Mouse (Mus musculus): ENCODE data around the gene Gpr62. TPM values are rescaled to one million over a fixed set of nuclear protein-coding genes. Genes with fewer than 3 reads are reported as not detected.
A peak's percentile ranks its signal among the peaks of the same experiment; 100 is the strongest.

Gene Gpr62
- polyA plus RNA-seq, 1 experiment from 2014 or later: not detected

DNA sequence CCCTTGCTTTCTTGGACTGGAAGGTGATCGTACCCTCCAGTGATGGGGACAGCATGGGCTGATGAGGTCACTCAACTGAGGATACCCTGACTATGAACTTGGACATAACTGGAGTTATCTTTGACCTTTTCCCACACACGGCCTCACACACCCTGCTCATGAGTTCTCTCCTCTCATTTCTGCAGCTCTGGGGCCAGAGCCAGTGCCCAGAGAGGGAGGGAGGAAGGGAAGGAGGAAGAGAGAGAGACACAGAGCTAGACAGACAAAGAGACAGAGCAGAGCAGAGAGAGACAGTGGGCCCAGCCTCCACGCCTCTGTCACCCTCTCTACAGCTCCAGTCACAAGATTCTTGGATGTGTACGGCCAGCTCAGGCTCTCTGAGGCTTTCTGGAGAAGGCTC, 6.6 kb upstream of the Gpr62 start:
- DNase-seq (no peak), ATAC-seq (no peak)
- no peaks in the 10 kb centered on the region for H3K9me3 ChIP-seq (ENCODE audit: low read length)
- H3K4me2 ChIP-seq (ENCODE audit: low read depth, low read length): no peak overlapping the region
- no peaks in the 10 kb centered on the region for H3K36me3 ChIP-seq (replicated peaks; ENCODE audit: insufficient read depth, low read length)
- no peak overlapping the region for H3K9ac ChIP-seq (replicated peaks)
- H3K27me3 ChIP-seq (ENCODE audit: insufficient read depth, low read length): no peaks in the 10 kb centered on the region
- 69% methylated on average over 4 of the region's 4 CpGs for WGBS (ENCODE audit: insufficient replicate concordance)
- TF ChIP-seq EP300 (IDR thresholded peaks at IDR 0.05; ENCODE audit: low read depth) (no peak), CTCF (IDR thresholded peaks at IDR 0.05; ENCODE audit: low read depth) (no peak)
- H3K4me1 ChIP-seq (ENCODE audit: insufficient read depth): peaks cover 10% of the 10 kb centered on the region
- H3K4me3 ChIP-seq (ENCODE audit: low read depth, low read length): no peak overlapping the region
- H3K27ac ChIP-seq (ENCODE audit: low read depth): peak overlapping the region; percentile 34

DNA sequence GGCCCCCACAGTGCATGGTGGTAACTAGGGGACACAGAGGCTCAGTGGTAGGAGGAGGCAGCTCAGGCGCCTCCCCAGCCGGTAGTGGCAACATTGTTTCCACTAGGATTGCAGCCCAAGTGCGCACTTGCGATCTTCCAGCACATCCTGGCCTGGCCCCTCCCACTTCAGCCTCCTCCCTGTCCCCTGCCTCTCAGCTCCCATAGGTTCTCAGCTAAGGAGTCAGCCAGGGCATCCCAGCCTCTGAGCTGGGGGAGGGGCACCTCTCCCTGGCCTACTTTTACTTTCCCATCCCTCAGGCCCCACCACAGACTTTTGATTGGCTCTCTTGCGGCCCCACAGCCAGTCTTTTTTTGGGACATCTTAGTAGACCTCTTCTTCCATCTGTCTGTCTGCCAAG, 6.2 kb upstream of the Gpr62 start:
- DNase-seq (peak; percentile 46), ATAC-seq (no peak)
- Histone ChIP-seq H3K27me3 (ENCODE audit: insufficient read depth, low read length) (no peaks in the 10 kb centered on the region), H3K27ac (ENCODE audit: low read depth) (peak overlapping the region; percentile 34), H3K4me2 (ENCODE audit: low read depth, low read length) (peak overlapping the region; percentile 29; the same call in 1 of the 2 replicates), H3K36me3 (replicated peaks; ENCODE audit: insufficient read depth, low read length) (no peaks in the 10 kb centered on the region), H3K9ac (replicated peaks) (no peak overlapping the region), H3K4me1 (ENCODE audit: insufficient read depth) (peaks cover 8% of the 10 kb centered on the region), H3K9me3 (ENCODE audit: low read length) (no peaks in the 10 kb centered on the region), H3K4me3 (ENCODE audit: low read depth, low read length) (no peak overlapping the region)
- WGBS (ENCODE audit: insufficient replicate concordance): 63% methylated on average over 5 of the region's 5 CpGs
- no peak for TF ChIP-seq CTCF (IDR thresholded peaks at IDR 0.05; ENCODE audit: low read depth)
- TF ChIP-seq EP300 (IDR thresholded peaks at IDR 0.05; ENCODE audit: low read depth): no peak

GRCm38 (mm10) chr9:106470991-106471750, 5.4 kb upstream of the Gpr62 start:
- Histone ChIP-seq H3K36me3 (replicated peaks; ENCODE audit: insufficient read depth, low read length) (no peaks in the 10 kb centered on the region), H3K4me3 (ENCODE audit: low read depth, low read length) (no peak overlapping the region), H3K9me3 (ENCODE audit: low read length) (no peaks in the 10 kb centered on the region), H3K4me2 (ENCODE audit: low read depth, low read length) (peak overlapping the region; percentile 29; the same call in 1 of the 2 replicates), H3K4me1 (ENCODE audit: insufficient read depth) (peaks cover 5% of the 10 kb centered on the region), H3K9ac (replicated peaks) (no peak overlapping the region), H3K27me3 (ENCODE audit: insufficient read depth, low read length) (peaks cover 1% of the 10 kb centered on the region; the same call in 1 of the 2 replicates), H3K27ac (ENCODE audit: low read depth) (no peak overlapping the region)
- WGBS (ENCODE audit: insufficient replicate concordance): 72% methylated on average over 14 of the region's 14 CpGs
- no peak for ATAC-seq
- DNase-seq: no peak
- TF ChIP-seq EP300 (IDR thresholded peaks at IDR 0.05; ENCODE audit: low read depth): no peak
- TF ChIP-seq CTCF (IDR thresholded peaks at IDR 0.05; ENCODE audit: low read depth): no peak

- no peak overlapping the region for H3K4me3 ChIP-seq (ENCODE audit: low read depth, low read length)
- H3K27ac ChIP-seq (ENCODE audit: low read depth): no peak overlapping the region
- H3K9me3 ChIP-seq (ENCODE audit: low read length): no peaks in the 10 kb centered on the region
- H3K4me1 ChIP-seq (ENCODE audit: insufficient read depth): 0 out of 2 replicates have a peak, but pooled peaks cover 7% of the 10 kb centered on the region
- H3K36me3 ChIP-seq (replicated peaks; ENCODE audit: insufficient read depth, low read length): no peaks in the 10 kb centered on the region
- ATAC-seq (no peak), DNase-seq (no peak)
- no peak overlapping the region for H3K9ac ChIP-seq (replicated peaks)
- 37% methylated on average over 9 of the region's 9 CpGs for WGBS (ENCODE audit: insufficient replicate concordance)
- no peak for TF ChIP-seq EP300 (IDR thresholded peaks at IDR 0.05; ENCODE audit: low read depth)
- no peak for TF ChIP-seq CTCF (IDR thresholded peaks at IDR 0.05; ENCODE audit: low read depth)
- peaks cover 15% of the 10 kb centered on the region for H3K27me3 ChIP-seq (ENCODE audit: insufficient read depth, low read length)
- H3K4me2 ChIP-seq (ENCODE audit: low read depth, low read length): no peak overlapping the region
These were observed 4.0 kb upstream of the Gpr62 start for GRCm38 (mm10) chr9:106469776-106470175.

- 0 out of 2 replicates have a peak, but pooled peaks cover 9% of the 10 kb centered on the region for H3K4me1 ChIP-seq (ENCODE audit: insufficient read depth)
- peaks cover 20% of the 10 kb centered on the region for H3K27me3 ChIP-seq (ENCODE audit: insufficient read depth, low read length)
- no peak overlapping the region for H3K4me2 ChIP-seq (ENCODE audit: low read depth, low read length)
- H3K4me3 ChIP-seq (ENCODE audit: low read depth, low read length): no peak overlapping the region
- H3K9ac ChIP-seq (replicated peaks): no peak overlapping the region
- DNase-seq (no peak), ATAC-seq (no peak)
- 40% methylated on average over 6 of the region's 6 CpGs for WGBS (ENCODE audit: insufficient replicate concordance)
- no peaks in the 10 kb centered on the region for H3K36me3 ChIP-seq (replicated peaks; ENCODE audit: insufficient read depth, low read length)
- TF ChIP-seq CTCF (IDR thresholded peaks at IDR 0.05; ENCODE audit: low read depth): peak; percentile 20; the same call in 1 of the 2 replicates
- TF ChIP-seq EP300 (IDR thresholded peaks at IDR 0.05; ENCODE audit: low read depth): no peak
- H3K9me3 ChIP-seq (ENCODE audit: low read length): no peaks in the 10 kb centered on the region
- H3K27ac ChIP-seq (ENCODE audit: low read depth): no peak overlapping the region
These were observed 3.6 kb upstream of the Gpr62 start for GRCm38 (mm10) chr9:106469317-106469716.

GRCm38 (mm10) chr9:106467746-106468145, 2.0 kb upstream of the Gpr62 start:
- no peaks in the 10 kb centered on the region for H3K36me3 ChIP-seq (replicated peaks; ENCODE audit: insufficient read depth, low read length)
- no peak overlapping the region for H3K27ac ChIP-seq (ENCODE audit: low read depth)
- H3K9me3 ChIP-seq (ENCODE audit: low read length): no peaks in the 10 kb centered on the region
- H3K27me3 ChIP-seq (ENCODE audit: insufficient read depth, low read length): peaks cover 24% of the 10 kb centered on the region
- H3K9ac ChIP-seq (replicated peaks): no peak overlapping the region
- H3K4me3 ChIP-seq (ENCODE audit: low read depth, low read length): no peak overlapping the region
- H3K4me1 ChIP-seq (ENCODE audit: insufficient read depth): 0 out of 2 replicates have a peak, but pooled peaks cover 9% of the 10 kb centered on the region
- DNase-seq (no peak), ATAC-seq (no peak)
- no peak overlapping the region for H3K4me2 ChIP-seq (ENCODE audit: low read depth, low read length)
- TF ChIP-seq CTCF (IDR thresholded peaks at IDR 0.05; ENCODE audit: low read depth) (no peak), EP300 (IDR thresholded peaks at IDR 0.05; ENCODE audit: low read depth) (no peak)
- 80% methylated on average over 7 of the region's 7 CpGs for WGBS (ENCODE audit: insufficient replicate concordance)
